Mouse (Mus musculus): ENCODE measurements at regions not wholly inside any gene's neighbourhood (a gene's known extent, or its start where the extent isn't known, plus 50 kb on each side); places are given as distances from the start of the nearest gene placed in this dataset.

- in situ Hi-C loops (cut with MboI; ENCODE audit: low pct_unique_long_range_greater_than_20kb in 1 of 2, low sequenced_read_pairs in 2 of 2, unreplicated experiment in 1 of 2) = no loop called here
Observed at GRCm38 (mm10) chr3:52605261-52605771, 337.2 kb downstream of the Foxo1 start.

- in situ Hi-C loops (cut with MboI; ENCODE audit: low pct_unique_long_range_greater_than_20kb in 1 of 2, low sequenced_read_pairs in 2 of 2, unreplicated experiment in 1 of 2) = no loop called here
Observed at GRCm38 (mm10) chr3:52603244-52603704, 335.1 kb downstream of the Foxo1 start.

DNA sequence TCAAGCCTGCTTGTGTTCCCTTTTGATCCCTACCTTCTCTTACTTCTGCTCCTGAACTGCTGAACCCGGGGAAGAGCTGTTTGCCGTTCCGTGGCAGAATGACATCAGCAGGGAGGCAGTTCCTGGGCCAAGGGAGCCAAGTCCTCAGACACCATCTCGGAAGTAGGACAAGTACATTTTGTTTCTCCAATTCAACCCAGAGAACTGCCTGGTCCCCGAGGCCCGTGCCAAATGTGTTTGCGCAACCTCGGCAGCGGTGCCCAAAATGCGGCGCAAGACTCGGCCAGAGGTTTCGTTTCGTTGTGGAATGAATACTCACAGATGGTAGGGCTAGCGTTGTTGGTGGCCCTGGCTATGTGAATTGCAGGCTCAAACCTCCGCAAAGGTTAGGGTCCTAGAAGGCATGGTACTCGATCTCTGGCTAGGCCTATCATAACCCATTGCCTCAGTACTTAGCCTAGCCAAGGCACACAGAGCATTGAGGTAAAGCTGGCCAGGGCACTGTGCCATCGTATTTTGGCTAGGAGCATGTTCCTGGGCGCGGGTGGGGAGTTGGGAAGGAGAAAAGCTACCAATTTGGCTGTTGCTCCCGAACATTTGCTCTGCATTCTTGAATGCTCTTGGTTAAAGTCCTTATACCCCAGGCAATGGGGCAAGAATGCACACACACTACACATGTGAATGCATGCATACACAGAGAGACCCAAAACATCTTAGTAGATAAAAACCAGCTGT lies 333.0 kb downstream of the Foxo1 start:
- in situ Hi-C loops (cut with MboI; ENCODE audit: low pct_unique_long_range_greater_than_20kb in 1 of 2, low sequenced_read_pairs in 2 of 2, unreplicated experiment in 1 of 2) = no loop called here

- in situ Hi-C loops (cut with MboI; ENCODE audit: low pct_unique_long_range_greater_than_20kb in 1 of 2, low sequenced_read_pairs in 2 of 2, unreplicated experiment in 1 of 2) = no loop called here
Observed at GRCm38 (mm10) chr3:52600581-52600980, 332.4 kb downstream of the Foxo1 start.

GRCm38 (mm10) chr3:52600146-52600545 lies 332.0 kb downstream of the Foxo1 start:
- in situ Hi-C loops (cut with MboI; ENCODE audit: low pct_unique_long_range_greater_than_20kb in 1 of 2, low sequenced_read_pairs in 2 of 2, unreplicated experiment in 1 of 2) = no loop called here

DNA sequence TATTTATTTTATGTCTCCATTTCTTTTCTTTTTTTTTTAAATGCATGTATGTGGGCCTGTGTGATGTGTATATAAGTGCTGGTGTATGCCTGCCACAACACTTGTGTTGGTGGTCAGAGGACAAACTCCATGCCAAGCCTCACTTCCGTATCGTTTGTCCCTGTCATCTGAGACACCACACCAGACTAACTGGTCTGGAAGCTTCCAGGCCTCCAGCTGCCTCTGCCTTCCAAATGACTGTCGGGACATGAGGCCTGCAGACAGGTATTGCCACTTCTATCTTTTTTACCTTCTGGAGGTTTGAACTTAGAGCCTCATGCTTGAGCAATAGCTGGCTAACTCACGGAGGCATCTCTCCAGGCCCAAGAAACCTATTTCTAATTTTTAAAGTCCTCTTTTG lies 318.3 kb downstream of the Foxo1 start:
- in situ Hi-C loops (cut with MboI; ENCODE audit: low pct_unique_long_range_greater_than_20kb in 1 of 2, low sequenced_read_pairs in 2 of 2, unreplicated experiment in 1 of 2) = no loop called here

DNA sequence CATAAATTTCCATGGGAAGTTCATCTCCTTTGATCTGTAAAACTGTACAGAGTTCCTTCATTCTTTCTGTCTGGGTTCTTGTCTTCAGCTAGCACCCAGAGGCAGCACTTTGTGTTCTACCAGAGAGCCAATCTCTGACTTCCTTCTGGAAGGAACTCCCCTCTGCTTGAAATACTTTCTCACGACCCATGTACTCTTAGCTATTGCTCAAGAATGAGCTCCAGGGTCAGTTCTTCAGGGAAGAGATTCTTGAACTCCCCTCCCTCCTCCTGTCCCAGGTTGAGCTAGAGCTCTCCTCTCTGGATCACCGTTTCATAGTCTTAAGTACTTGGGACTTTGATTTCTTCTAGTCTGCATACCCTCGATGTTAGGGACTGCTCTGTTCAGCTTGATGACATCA lies 311.8 kb downstream of the Foxo1 start:
- in situ Hi-C loops (cut with MboI; ENCODE audit: low pct_unique_long_range_greater_than_20kb in 1 of 2, low sequenced_read_pairs in 2 of 2, unreplicated experiment in 1 of 2) = no loop called here

GRCm38 (mm10) chr3:52579096-52579495 lies 311.0 kb downstream of the Foxo1 start:
- in situ Hi-C loops (cut with MboI; ENCODE audit: low pct_unique_long_range_greater_than_20kb in 1 of 2, low sequenced_read_pairs in 2 of 2, unreplicated experiment in 1 of 2) = no loop called here

GRCm38 (mm10) chr3:52576703-52577244 lies 308.6 kb downstream of the Foxo1 start:
- in situ Hi-C loops (cut with MboI; ENCODE audit: low pct_unique_long_range_greater_than_20kb in 1 of 2, low sequenced_read_pairs in 2 of 2, unreplicated experiment in 1 of 2) = no loop called here

DNA sequence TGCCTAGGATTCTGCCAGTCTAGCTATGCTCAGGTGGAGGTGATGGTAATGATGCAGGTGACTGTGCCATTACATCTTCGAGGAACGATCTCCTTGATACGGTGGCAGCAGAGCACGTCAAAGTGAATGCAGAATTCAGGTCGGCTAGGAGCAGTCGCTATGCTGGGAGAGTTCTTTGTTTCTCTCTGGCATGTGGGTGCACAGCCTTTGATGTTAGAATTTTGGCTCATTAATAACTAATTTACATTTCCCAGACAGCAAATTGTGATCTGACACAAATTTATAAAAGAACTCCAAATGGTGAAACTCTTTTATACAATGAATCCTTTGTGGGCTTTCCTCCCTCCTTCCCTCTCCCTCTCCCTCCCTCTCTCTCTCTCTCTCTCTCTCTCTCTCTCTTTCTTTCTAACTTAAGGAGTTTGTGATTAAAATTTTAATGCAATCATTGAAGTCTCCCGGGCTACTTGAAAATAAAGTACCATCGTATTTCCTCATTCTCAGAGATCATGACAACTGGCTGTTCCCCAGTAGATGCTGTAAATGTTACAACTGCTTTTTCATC lies 307.2 kb downstream of the Foxo1 start:
- in situ Hi-C loops (cut with MboI; ENCODE audit: low pct_unique_long_range_greater_than_20kb in 1 of 2, low sequenced_read_pairs in 2 of 2, unreplicated experiment in 1 of 2) = no loop called here

DNA sequence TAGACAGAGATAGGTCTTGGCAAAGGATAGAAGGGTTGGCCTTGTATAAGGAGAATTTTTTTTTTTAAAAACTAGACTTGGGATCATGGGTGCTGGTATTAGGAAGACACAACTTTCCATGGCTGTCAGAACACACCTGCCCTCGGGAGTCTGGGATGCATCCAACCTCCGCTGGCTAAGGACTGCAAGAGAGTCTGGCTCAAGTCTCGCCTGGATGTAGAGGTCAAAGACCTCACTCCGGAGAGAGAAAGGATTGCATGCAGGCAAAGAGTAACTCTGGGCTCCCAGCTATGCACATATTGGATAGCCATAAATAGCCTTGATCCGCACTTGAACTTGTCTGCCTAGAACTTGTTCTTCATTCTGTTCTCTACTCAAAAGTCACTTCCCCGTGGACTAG lies 306.2 kb downstream of the Foxo1 start:
- in situ Hi-C loops (cut with MboI; ENCODE audit: low pct_unique_long_range_greater_than_20kb in 1 of 2, low sequenced_read_pairs in 2 of 2, unreplicated experiment in 1 of 2) = no loop called here

DNA sequence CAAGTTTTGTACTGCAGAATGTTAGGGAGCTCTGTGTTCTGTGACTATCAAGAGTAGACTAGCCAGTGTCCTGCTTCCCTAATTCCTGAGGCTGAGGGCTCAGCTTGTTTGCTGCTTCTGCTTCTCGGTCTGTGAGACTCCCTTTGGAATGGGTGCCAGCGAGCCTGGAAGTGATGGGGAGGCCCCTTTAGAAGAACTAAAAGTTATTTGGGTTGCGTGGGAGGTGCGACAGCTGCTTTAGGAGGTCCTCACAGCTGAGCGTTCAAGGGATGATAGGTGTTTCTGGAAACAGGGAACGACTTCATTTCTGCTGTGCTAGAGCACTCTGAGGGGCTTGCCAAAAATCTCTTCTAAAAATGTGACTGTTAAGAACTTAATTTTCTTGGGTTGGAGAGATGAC lies 305.7 kb downstream of the Foxo1 start:
- in situ Hi-C loops (cut with MboI; ENCODE audit: low pct_unique_long_range_greater_than_20kb in 1 of 2, low sequenced_read_pairs in 2 of 2, unreplicated experiment in 1 of 2) = no loop called here

DNA sequence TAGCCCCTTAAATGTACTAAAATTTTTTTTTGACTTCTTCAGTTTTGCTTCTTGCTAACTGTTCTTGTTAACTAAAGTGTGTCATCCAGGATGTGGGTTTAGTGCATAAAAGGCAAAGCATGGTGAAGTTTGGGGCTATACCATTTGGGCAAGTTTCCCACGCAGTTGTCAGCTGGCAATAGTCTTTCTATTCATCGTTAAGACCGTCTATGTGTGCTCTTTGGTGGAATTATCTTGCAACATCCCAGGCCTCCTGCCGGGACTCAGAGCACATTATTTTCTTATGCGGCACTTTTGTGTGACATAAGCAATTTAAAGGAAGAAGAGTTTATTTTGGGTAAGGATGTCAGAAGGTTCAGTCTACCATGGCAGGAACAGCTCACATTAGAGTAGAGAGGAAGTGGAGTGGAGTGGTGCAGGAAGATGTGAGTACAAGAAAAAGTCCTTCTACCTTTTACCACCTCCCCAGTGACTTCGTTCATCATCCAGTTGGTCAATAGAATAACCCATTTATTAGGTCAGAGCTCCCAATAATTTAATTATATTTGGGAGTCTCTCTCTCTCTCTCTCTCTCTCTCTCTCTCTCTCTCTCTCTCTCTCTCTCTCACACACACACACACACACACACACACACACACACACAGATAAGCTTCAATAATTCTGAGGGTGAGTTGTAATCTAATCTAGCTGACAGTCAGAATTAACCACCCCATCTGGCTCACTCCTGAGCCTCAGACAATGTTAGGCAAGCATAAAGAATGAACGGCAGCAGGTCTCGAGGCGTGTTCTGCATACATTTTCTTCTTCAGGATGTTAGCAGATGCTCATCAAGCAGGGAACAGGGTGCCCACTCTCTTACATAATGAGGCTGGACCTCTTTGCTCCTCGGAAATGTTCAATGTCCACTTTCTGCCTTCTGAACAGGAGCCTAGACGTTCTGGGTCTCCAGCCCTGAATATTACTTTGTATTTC lies 304.7 kb downstream of the Foxo1 start:
- in situ Hi-C loops (cut with MboI; ENCODE audit: low pct_unique_long_range_greater_than_20kb in 1 of 2, low sequenced_read_pairs in 2 of 2, unreplicated experiment in 1 of 2) = no loop called here

GRCm38 (mm10) chr3:52567606-52568372 lies 299.7 kb downstream of the Foxo1 start:
- in situ Hi-C loops (cut with MboI; ENCODE audit: low pct_unique_long_range_greater_than_20kb in 1 of 2, low sequenced_read_pairs in 2 of 2, unreplicated experiment in 1 of 2) = no loop called here

DNA sequence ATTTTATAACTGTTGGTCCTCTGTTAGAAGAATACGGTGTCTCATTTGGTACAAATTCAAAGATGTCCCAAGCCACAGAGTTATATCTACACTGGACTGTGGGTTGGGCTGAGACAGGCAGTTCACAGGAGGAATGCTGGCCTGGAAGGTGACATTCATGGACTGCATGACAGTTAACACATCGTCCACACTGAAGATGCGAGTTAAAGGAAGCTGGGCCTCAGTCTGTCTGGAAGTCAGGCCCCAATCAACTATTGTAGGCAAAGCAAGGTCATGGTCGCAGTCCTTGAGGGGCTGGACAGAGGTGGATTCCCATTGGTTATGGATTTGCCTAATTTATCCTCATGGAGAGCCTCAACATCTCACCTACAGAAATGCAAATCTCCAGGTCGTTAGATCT lies 295.5 kb downstream of the Foxo1 start:
- in situ Hi-C loops (cut with MboI; ENCODE audit: low pct_unique_long_range_greater_than_20kb in 1 of 2, low sequenced_read_pairs in 2 of 2, unreplicated experiment in 1 of 2) = no loop called here

GRCm38 (mm10) chr3:52562816-52563215 lies 294.7 kb downstream of the Foxo1 start:
- in situ Hi-C loops (cut with MboI; ENCODE audit: low pct_unique_long_range_greater_than_20kb in 1 of 2, low sequenced_read_pairs in 2 of 2, unreplicated experiment in 1 of 2) = no loop called here

- in situ Hi-C loops (cut with MboI; ENCODE audit: low pct_unique_long_range_greater_than_20kb in 1 of 2, low sequenced_read_pairs in 2 of 2, unreplicated experiment in 1 of 2) = no loop called here
Observed at GRCm38 (mm10) chr3:52559481-52559880, 291.3 kb downstream of the Foxo1 start.

DNA sequence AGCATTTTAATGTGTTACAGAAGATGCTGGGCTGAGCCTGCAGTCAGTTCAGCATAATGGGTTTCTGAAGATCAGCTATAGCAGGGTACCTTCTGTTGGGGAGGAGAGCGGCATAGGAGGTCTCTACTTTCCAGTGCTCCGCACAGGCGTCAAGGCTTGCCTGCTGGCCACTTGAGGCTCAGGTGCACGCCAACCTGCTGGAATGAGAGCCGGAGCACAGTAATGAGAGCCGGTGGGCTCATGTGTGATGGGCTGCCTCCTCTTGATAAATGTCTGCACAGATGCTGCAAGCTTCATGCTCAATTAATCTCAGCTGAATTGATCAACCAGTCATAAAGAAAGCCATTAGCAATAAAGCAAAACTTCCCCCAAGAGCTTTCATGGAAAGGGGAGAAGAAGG lies 290.6 kb downstream of the Foxo1 start:
- in situ Hi-C loops (cut with MboI; ENCODE audit: low pct_unique_long_range_greater_than_20kb in 1 of 2, low sequenced_read_pairs in 2 of 2, unreplicated experiment in 1 of 2) = no loop called here
